ENCODE assay signal across 8 mouse cellular contexts in the genomic region with DNA sequence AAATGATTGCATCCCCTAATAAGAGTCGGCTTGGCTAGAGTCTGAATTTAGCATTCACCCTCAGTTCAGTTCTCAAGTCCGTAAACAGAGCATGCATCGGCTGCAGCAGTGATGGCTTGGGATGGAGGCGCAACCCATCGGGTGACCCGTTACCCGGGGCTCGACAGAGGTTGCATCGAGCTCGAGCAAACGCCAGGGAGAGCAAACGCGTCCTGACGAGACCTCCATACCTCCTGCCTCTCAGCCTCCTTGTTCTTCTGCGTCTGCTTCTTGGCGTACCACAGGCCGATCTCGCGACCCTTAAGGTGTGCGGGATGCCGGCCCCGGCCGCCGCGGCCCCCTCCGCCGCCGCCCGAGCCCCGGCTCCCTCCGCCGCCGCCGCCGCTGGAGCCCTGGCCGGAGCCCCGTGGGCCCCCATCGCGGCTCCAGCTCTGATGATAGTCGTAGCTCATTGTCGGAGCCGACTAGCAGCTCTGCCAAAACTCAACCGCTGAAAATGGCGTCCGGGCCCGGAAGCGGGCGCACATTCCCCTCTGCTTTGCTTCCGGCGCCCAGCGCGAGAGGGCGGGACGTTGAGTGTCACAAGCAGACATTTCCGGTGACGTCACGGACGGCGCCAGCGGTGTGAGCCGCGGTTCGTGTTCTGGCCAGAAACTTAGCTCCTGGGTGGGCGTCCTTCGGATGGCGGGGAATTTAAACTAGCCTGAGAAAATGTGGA. TPM values are rescaled to one million over a fixed set of nuclear protein-coding genes. Genes with fewer than 3 reads are reported as not detected.
A peak's percentile ranks its signal among the peaks of the same experiment; 100 is the strongest.
DNase-seq lines count a peak whose midpoint lies in the region; ATAC-seq and TF ChIP-seq lines count a peak whose summit lies in the region.

A gene (minus strand): TSS at position 517 of the 718 bp plus-strand sequence.

- no peak for TF ChIP-seq CTCF in lung, adult 2 months (IDR thresholded peaks at IDR 0.05; ENCODE audit: insufficient read depth, low read length)

- H3K4me2 ChIP-seq in forebrain, embryonic 15.5 days (replicated peaks) = peak within 1 kb of the TSS; percentile 53

- no peaks in the 10 kb centered on the region; a peak in 1 of 4 replicates for H3K4me1 ChIP-seq in ES-E14 (ENCODE audit: control insufficient read depth in 2 of 2, insufficient read depth in 2 of 2, low read length in 2 of 2, poor library complexity in 1 of 2)
- peaks cover 19% of the 10 kb centered on the region for H3K4me1 ChIP-seq in forebrain, embryonic 15.5 days
- H3K4me1 ChIP-seq in lung, adult 2 months (ENCODE audit: control insufficient read depth, insufficient read depth, low read length) = peaks cover 7% of the 10 kb centered on the region; the same call in 1 of the 2 replicates

- in situ Hi-C loops in ES-E14 (cut with MboI; ENCODE audit: low sequenced_read_pairs in 2 of 2, unreplicated experiment in 2 of 2) = no loop called here

- DNase-seq in ES-E14 (ENCODE audit: low read depth, low spot score) = peak; percentile 91
- DNase-seq in cerebellum, adult 11-12 months = peak; percentile 94
- DNase-seq in heart, postnatal 25 days (ENCODE audit: low spot score) = peak; percentile 91
- DNase-seq in layer of hippocampus, adult 18-20 months (ENCODE audit: low spot score in 2 of 2) = peak; percentile 97 to 99
- DNase-seq in lung, adult 2 months = peak; percentile 96
- DNase-seq in thymus, adult 18-20 months = peak; percentile 91 to 92

- under 1% methylated on average over 66 of the region's 66 CpGs for WGBS in forebrain, embryonic 15.5 days
- under 1% methylated on average over 66 of the region's 66 CpGs for WGBS in lung, adult 2 months

- 0 out of 2 replicates have a peak, but pooled peaks cover 3% of the 10 kb centered on the region for H3K27me3 ChIP-seq in forebrain, embryonic 15.5 days

- H3K27ac ChIP-seq in ES-E14 (ENCODE audit: insufficient read depth, low read depth, low read length, poor library complexity, severe bottlenecking) = peak within 1 kb of the TSS; percentile 38
- peak within 1 kb of the TSS; percentile 98 for H3K27ac ChIP-seq in forebrain, embryonic 15.5 days (replicated peaks)

- H3K4me3 ChIP-seq in ES-E14 (ENCODE audit: insufficient read depth in 1 of 2, low read depth in 1 of 2, low read length in 2 of 2, poor library complexity in 1 of 2, severe bottlenecking in 1 of 2) = peak within 1 kb of the TSS; percentile 90 to 92
- peak within 1 kb of the TSS; percentile 95 for H3K4me3 ChIP-seq in forebrain, embryonic 15.5 days
- H3K4me3 ChIP-seq in lung, adult 2 months (replicated peaks; ENCODE audit: extremely low read depth, low read depth, low read length) = peak within 1 kb of the TSS; percentile 93

- H3K9ac ChIP-seq in ES-E14 (ENCODE audit: insufficient read depth, low read depth, low read length, poor library complexity, severe bottlenecking) = peak within 1 kb of the TSS; percentile 93
- H3K9ac ChIP-seq in forebrain, embryonic 15.5 days (replicated peaks) = peak within 1 kb of the TSS; percentile 93

- no peaks in the 10 kb centered on the region for H3K36me3 ChIP-seq in ES-E14 (ENCODE audit: control insufficient read depth, insufficient read depth, low read length, poor library complexity, severe bottlenecking)
- H3K36me3 ChIP-seq in forebrain, embryonic 15.5 days = 0 out of 2 replicates have a peak, but pooled peaks cover 2% of the 10 kb centered on the region

- TF ChIP-seq POLR2A in lung, adult 2 months (IDR thresholded peaks at IDR 0.05; ENCODE audit: borderline replicate concordance, extremely low read depth, low read depth, low read length) = peak; percentile 53; the same call in 1 of the 2 replicates

- intact Hi-C loops in heart, postnatal 25 days (cut with DNase I) = loop anchor here (10.0 kb wide), 1 partner anchor 1142 kb away; a partner anchor contains a TSS

- H3K9me3 ChIP-seq in ES-E14 (ENCODE audit: control insufficient read depth, insufficient read depth, low read depth, low read length) = no peaks in the 10 kb centered on the region
- H3K9me3 ChIP-seq in forebrain, embryonic 15.5 days = no peaks in the 10 kb centered on the region

- peak; percentile 99 for ATAC-seq in forebrain, embryonic 15.5 days (replicated peaks)
- peak; percentile 99 for ATAC-seq in neutrophil, adult 5-6 weeks (ENCODE audit: extremely low read depth, insufficient number of reproducible peaks, low FRiP score, poor library complexity, severe bottlenecking)

TF ChIP-seq in ES-E14, 5 proteins besides CTCF, POLR2A, EP300 and RAD21:
- no peak for TF ChIP-seq MAFK (IDR thresholded peaks at IDR 0.05; ENCODE audit: insufficient read depth, low read depth, low read length)
- TF ChIP-seq HCFC1 (IDR thresholded peaks at IDR 0.05; ENCODE audit: borderline replicate concordance, insufficient read depth, low read length) = peak; percentile 64; the same call in 1 of the 2 replicates

RNA-seq across cellular contexts. Expression of the gene that starts here (rescaled TPM):
- total RNA-seq in ES-E14 (2012; rRNA removed) = 31.7 and 37.8 TPM in 2 replicates
- 44.8 and 48.1 TPM in 2 replicates for polyA plus RNA-seq in forebrain, embryonic 15.5 days (2015; fragmentation: Nextera tagmentation; extraction: Ambion mirVana)
- total RNA-seq in heart, postnatal 25 days (2021) = 10 to 100 TPM; 16.7 to 18.1 TPM
- 10 to 100 TPM; 52.3 to 53.6 TPM for total RNA-seq in layer of hippocampus, adult 18-20 months (2021)
- polyA plus RNA-seq in lung, adult 2 months (2012; rRNA removed) = 2.4 and 5.6 TPM in 2 replicates
- total RNA-seq in neutrophil, adult 5-6 weeks (2017) = 40.3 and 51.0 TPM in 2 replicates

Comparison
In these comparisons a context has a peak if more than half of its experiments do, and no peak if none do; other contexts are left out.
1. Peak in every context shown above with its lines: DNase-seq, ATAC-seq, H3K4me3 ChIP-seq and H3K27ac ChIP-seq.